Mouse (Mus musculus) limb, embryonic 14.5 days (tissue): Measurements from ENCODE around the gene Gm13278. TPM values are rescaled to one million over a fixed set of nuclear protein-coding genes. Genes with fewer than 3 reads are reported as not detected.
A peak's percentile ranks its signal among the peaks of the same experiment; 100 is the strongest.
"Not testable (repeated sequence)": the region's sequence is repeated elsewhere in the genome, so short reads cannot be mapped to it uniquely, and the experiment has no call there.

Experiments used
- ATAC-seq: fragments of 200-750 bp; cut with Nextera tagmentation; 2 replicates; pipeline ENCODE4 v1.8.0; 2017; ENCODE audit warnings: low read depth, moderate number of reproducible peaks, moderate TSS enrichment; ENCODE audit not compliant: low FRiP score
- DNase-seq: peaks from one replicate; pipeline ENCODE4 v3.0.0-alpha.2; 2015; ENCODE audit warnings: low spot score
- H3K27ac ChIP-seq: fragments of 300-500 bp; sonication (generic); replicated peaks from 2 replicates; pipeline ENCODE4 v1.5.1; 2014; ENCODE audit warnings: low read depth, mild to moderate bottlenecking, low read length, moderate library complexity, mixed read lengths
- H3K27me3 ChIP-seq: fragments of 300-500 bp; sonication (generic); 2 replicates; pipeline ENCODE4 v1.6.1; 2014; ENCODE audit warnings: low read length, mixed read lengths; ENCODE audit not compliant: control insufficient read depth, insufficient read depth
- H3K36me3 ChIP-seq: fragments of 300-500 bp; sonication (generic); 2 replicates; pipeline ENCODE4 v1.6.1; 2014; ENCODE audit warnings: mild to moderate bottlenecking, low read length, moderate library complexity, mixed read lengths; ENCODE audit not compliant: control insufficient read depth, insufficient read depth
- H3K4me1 ChIP-seq: fragments of 300-500 bp; sonication (generic); 2 replicates; pipeline ENCODE4 v1.6.1; 2014; ENCODE audit warnings: antibody characterized with exemption, low read length, mixed read lengths; ENCODE audit not compliant: control insufficient read depth, insufficient read depth
- H3K4me2 ChIP-seq: fragments of 300-500 bp; sonication (generic); replicated peaks from 2 replicates; pipeline ENCODE4 v1.6.1; 2014; ENCODE audit warnings: low read depth, mild to moderate bottlenecking, low read length, moderate library complexity; ENCODE audit not compliant: severe bottlenecking
- H3K4me3 ChIP-seq: fragments of 300-500 bp; sonication (generic); replicated peaks from 2 replicates; pipeline ENCODE4 v1.5.1; 2014; ENCODE audit warnings: low read length
- H3K9ac ChIP-seq: fragments of 300-500 bp; sonication (generic); 2 replicates; pipeline ENCODE4 v1.6.1; 2014; ENCODE audit warnings: mild to moderate bottlenecking, low read depth, low read length, moderate library complexity; ENCODE audit not compliant: severe bottlenecking
- H3K9me3 ChIP-seq: fragments of 300-500 bp; sonication (generic); 2 replicates; pipeline ENCODE4 v1.6.1; 2016; ENCODE audit warnings: low read length; ENCODE audit not compliant: control insufficient read depth
- POLR2A ChIP-seq: fragments of 200-500 bp; IDR thresholded peaks from 2 replicates; pipeline ENCODE4 v1.8.0; 2012; ENCODE audit warnings: inconsistent platforms, mild to moderate bottlenecking, moderate library complexity, borderline replicate concordance; ENCODE audit not compliant: insufficient read depth, insufficient read length; ENCODE audit errors: extremely low read depth
- WGBS: fragments of 180-500 bp; shearing (Covaris S2); extraction: QIAGEN DNeasy Blood & Tissue Kit; methylation state at CpG from one replicate; pipeline ENCODE4 v1.1.7; 2014; 5-methylcytosine and 5-hydroxymethylcytosine counted together
- polyA plus RNA-seq, 2 experiments: library from polyadenylated mRNA; depleted of rRNA in 1 of 2; stranded (reverse) in 1 of 2; unstranded in 1 of 2; fragments of >200 nt; fragmentation: Nextera tagmentation in 1 of 2; extraction: Ambion mirVana in 1 of 2; gene quantifications; 2 replicates each; pipeline versions ENCODE4 v1.2.1 to v1.2.3; 2012 to 2014

Gm13278 gene
- polyA plus RNA-seq (2012; rRNA removed) (not detected in 2 replicates), polyA plus RNA-seq (2014; fragmentation: Nextera tagmentation; extraction: Ambion mirVana) (not detected in 2 replicates)

- not testable (repeated sequence) for ATAC-seq, H3K4me3 ChIP-seq, H3K27ac ChIP-seq, H3K4me2 ChIP-seq, H3K36me3 ChIP-seq, DNase-seq, H3K4me1 ChIP-seq, H3K9me3 ChIP-seq, H3K9ac ChIP-seq, H3K27me3 ChIP-seq
- WGBS = no CpG with 5 or more reads among the region's 28 CpGs
Observed at GRCm38 (mm10) chr4:88791250-88791649, at the start of gene Gm13278. TSS of gene Gm13278 (plus strand) at chr4:88791550.

DNA sequence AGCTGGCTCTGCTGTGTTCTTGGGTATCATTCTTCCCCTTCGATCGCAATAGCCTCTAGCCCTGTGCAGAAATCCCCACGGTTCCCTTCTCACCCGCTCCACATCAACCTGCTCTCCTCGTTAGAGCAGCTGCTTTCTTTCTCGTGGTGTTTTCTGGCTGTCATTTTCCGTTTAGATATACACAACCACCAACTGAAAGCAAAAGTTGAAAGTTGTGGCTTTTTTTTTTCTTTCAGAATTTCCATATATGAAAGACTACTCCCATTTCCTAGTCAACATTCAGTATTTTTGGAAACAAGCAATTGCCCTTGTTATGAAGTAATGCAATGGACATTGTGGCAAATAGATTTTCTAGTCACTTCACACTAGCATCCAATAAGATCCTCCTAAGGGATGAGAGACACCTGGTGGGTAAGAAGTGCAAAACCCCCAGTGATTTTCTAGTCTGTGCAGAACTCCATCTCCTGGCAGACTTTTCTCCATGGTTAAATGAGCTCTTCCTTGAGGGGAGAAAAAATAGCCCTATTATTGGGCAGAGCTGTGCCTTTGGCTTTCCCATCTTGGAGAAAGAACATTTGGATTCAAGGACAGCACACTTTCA lies 48.5 kb upstream of the Gm13278 start:
- Histone ChIP-seq H3K4me2 (no peak overlapping the region), H3K4me3 (no peak overlapping the region), H3K36me3 (no peaks in the 10 kb centered on the region), H3K9ac (no peak overlapping the region), H3K9me3 (no peaks in the 10 kb centered on the region), H3K27ac (no peak overlapping the region), H3K4me1 (peaks cover 6% of the 10 kb centered on the region; the same call in 1 of the 2 replicates), H3K27me3 (no peaks in the 10 kb centered on the region)
- ATAC-seq (no peak), DNase-seq (no peak)
- no peak for TF ChIP-seq POLR2A
- 70% methylated on average over 7 of the region's 7 CpGs for WGBS

GRCm38 (mm10) chr4:88744207-88744606 lies 47.1 kb upstream of the Gm13278 start:
- Histone ChIP-seq H3K9ac (no peak overlapping the region), H3K36me3 (no peaks in the 10 kb centered on the region), H3K27me3 (no peaks in the 10 kb centered on the region), H3K9me3 (no peaks in the 10 kb centered on the region), H3K4me2 (no peak overlapping the region), H3K4me1 (peaks cover 6% of the 10 kb centered on the region; the same call in 1 of the 2 replicates), H3K4me3 (no peak overlapping the region), H3K27ac (no peak overlapping the region)
- WGBS = 65% methylated on average over 3 of the region's 3 CpGs
- ATAC-seq = no peak
- TF ChIP-seq POLR2A = no peak
- DNase-seq = no peak

- Histone ChIP-seq H3K27ac (no peak overlapping the region), H3K4me3 (no peak overlapping the region), H3K4me2 (no peak overlapping the region), H3K4me1 (peaks cover 6% of the 10 kb centered on the region; the same call in 1 of the 2 replicates), H3K9ac (no peak overlapping the region), H3K27me3 (no peaks in the 10 kb centered on the region), H3K9me3 (no peaks in the 10 kb centered on the region), H3K36me3 (no peaks in the 10 kb centered on the region)
- 19% methylated on average over 6 of the region's 6 CpGs for WGBS
- no peak for TF ChIP-seq POLR2A
- ATAC-seq (no peak), DNase-seq (no peak)
Observed at GRCm38 (mm10) chr4:88749926-88750325, 41.4 kb upstream of the Gm13278 start.

DNA sequence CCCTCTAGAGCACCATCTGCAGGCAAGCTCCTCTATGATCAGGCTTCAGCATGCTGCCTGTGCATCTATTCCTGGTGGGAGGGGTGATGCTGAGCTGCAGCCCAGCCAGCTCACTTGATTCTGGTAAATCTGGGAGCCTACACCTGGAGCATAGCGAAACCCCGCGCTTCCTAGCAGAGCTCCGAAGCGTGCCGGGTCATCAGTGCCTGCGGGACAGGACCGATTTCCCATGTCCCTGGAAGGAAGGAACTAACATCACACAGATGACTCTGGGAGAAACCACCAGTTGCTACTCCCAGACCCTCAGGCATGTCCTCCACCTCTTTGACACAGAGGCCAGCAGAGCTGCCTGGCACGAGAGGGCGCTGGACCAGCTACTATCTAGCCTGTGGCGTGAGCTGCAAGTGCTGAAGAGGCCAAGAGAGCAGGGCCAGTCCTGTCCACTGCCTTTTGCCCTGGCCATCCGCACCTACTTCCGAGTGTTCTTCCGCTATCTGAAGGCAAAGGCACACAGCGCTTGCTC lies 36.5 kb upstream of the Gm13278 start, which contains the start of gene Gm13271:
Gene Gm13271 (plus strand): TSS at position 51 of the 523 bp plus-strand sequence.
- 75% methylated on average over 14 of the region's 15 CpGs for WGBS
- H3K9ac ChIP-seq, H3K9me3 ChIP-seq, H3K4me3 ChIP-seq, H3K27me3 ChIP-seq, H3K27ac ChIP-seq, ATAC-seq, H3K36me3 ChIP-seq, DNase-seq, H3K4me2 ChIP-seq, H3K4me1 ChIP-seq: not testable (repeated sequence)

DNA sequence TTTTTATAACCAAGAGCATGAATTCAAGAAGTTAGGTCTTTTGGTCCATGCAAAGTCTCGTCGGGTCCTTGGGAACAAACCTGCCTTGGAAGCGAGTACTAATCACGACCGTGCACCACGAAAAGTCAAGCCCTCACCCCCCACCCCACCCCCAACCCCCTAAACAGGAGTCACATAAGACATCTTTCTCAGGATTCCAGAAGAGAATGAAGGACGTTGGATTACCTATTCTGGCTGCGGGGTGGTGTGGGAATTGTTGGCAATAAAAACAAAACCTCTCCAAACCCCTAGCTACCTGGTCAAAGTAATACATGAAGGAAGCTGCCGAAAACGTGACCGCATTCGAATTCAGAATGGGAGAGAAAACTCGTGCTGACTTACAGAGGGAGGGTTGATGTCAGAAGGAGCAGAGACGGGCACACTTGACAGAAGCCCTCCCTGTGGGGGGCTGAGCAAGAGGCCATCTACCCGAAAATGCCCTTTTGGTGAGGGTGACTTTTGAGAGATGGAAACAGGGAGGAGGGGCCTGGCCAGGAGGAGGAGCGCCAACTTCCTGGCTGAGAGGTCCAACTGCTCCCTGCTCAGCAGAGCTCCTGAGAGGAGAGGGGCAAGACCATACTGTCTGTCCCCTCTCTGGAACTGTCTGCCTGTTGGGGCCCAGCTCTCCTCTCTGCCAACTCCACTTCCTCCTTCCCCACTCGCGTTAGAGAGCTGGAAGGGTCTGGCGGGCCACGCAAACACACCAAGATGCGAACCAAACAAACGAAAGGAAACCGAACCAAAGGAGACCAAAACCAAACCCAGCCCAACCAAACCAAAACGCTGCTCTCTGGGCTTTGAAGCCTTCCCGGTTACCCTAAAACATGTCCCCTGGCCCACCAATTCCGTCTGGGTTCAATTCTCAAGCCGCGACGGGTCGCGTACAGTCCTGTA lies 34.5 kb upstream of the Gm13278 start:
- DNase-seq, H3K27me3 ChIP-seq, H3K9me3 ChIP-seq, H3K4me1 ChIP-seq, H3K36me3 ChIP-seq, ATAC-seq: not testable (repeated sequence)
- H3K4me2 ChIP-seq = peak overlapping the region; percentile 63
- peak overlapping the region; percentile 47 for H3K4me3 ChIP-seq
- H3K9ac ChIP-seq = peak overlapping the region; percentile 68
- 11% methylated on average over 28 of the region's 31 CpGs for WGBS
- H3K27ac ChIP-seq = peak overlapping the region; percentile 91
